14 mouse cellular contexts compared by ENCODE assay signal in the genomic region with DNA sequence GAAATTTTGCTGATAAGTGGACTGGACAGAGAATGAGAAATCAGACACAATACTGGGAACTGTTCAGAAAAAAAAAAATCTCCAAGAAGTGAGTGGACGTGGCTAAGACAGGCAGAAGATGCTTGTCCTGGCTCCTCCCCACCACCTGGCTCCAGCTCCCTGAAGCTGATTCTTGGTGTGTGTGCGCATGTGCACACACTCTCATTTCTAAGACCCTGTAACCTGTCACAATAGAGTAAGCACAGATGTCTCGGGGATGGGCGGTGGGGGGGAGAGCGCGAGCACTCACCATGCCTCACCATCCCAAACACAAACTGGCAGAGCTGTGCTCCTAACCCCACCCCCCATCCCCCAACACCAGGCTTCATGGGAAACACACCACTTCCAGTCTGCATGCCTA.
DNase-seq lines count a peak whose midpoint lies in the region; ATAC-seq and TF ChIP-seq lines count a peak whose summit lies in the region.
"Had no signal": no experiment of that assay in that cellular context is flagged by ENCODE, and none has a peak within 500 bp of the region (broad histone marks: within the 10 kb centered on the region; RNA-seq: fewer than 3 reads in every experiment).

No protein-coding gene starts in this region.

- 17% methylated on average over 6 of the region's 6 CpGs for WGBS in forebrain, postnatal 0 days
- WGBS in midbrain, embryonic 11.5 days, result 19% methylated on average over 6 of the region's 6 CpGs
- WGBS in liver, postnatal 0 days (ENCODE audit: insufficient replicate concordance), result 58% methylated on average over 6 of the region's 6 CpGs

- TF ChIP-seq EP300 in liver, postnatal 0 days (IDR thresholded peaks at IDR 0.05; ENCODE audit: low read depth), result no peak

- intact Hi-C loops in left cerebral cortex, postnatal 4 days (cut with DNase I), result no loop called here
- intact Hi-C loops in left cerebral cortex, postnatal 10 days (cut with DNase I), result no loop called here

- H3K4me3 ChIP-seq in forebrain, postnatal 0 days (ENCODE audit: low read depth, low read length), result peak overlapping the region; percentile 19; the same call in 1 of the 2 replicates
- H3K4me3 ChIP-seq in midbrain, embryonic 11.5 days (ENCODE audit: low read depth, low read length), result no peak overlapping the region
- H3K4me3 ChIP-seq in liver, postnatal 0 days (ENCODE audit: low read depth, low read length), result no peak overlapping the region
- H3K4me3 ChIP-seq: erythroblast, embryonic 14.5 days; heart, embryonic 15.5 days; limb, embryonic 15.5 days; lung, embryonic 15.5 days had no signal

- H3K27ac ChIP-seq in forebrain, postnatal 0 days (ENCODE audit: low read depth, low read length), result no peak overlapping the region
- H3K27ac ChIP-seq in midbrain, embryonic 11.5 days (ENCODE audit: low read depth, low read length), result no peak overlapping the region
- no peak overlapping the region for H3K27ac ChIP-seq in liver, postnatal 0 days (ENCODE audit: low read depth)
- H3K27ac ChIP-seq: heart, embryonic 15.5 days; lung, embryonic 15.5 days had no signal

- no peaks in the 10 kb centered on the region for H3K27me3 ChIP-seq in forebrain, postnatal 0 days (ENCODE audit: insufficient read depth, low read length)
- peaks cover 2% of the 10 kb centered on the region; the same call in 1 of the 2 replicates for H3K27me3 ChIP-seq in midbrain, embryonic 11.5 days (ENCODE audit: control insufficient read depth, insufficient read depth, low read length)
- H3K27me3 ChIP-seq in liver, postnatal 0 days (ENCODE audit: insufficient read depth, low read length), result no peaks in the 10 kb centered on the region
- H3K27me3 ChIP-seq: limb, embryonic 15.5 days had no signal

- H3K4me2 ChIP-seq in forebrain, postnatal 0 days (ENCODE audit: low read depth), result peak overlapping the region; percentile 41
- peak overlapping the region; percentile 9; the same call in 1 of the 2 replicates for H3K4me2 ChIP-seq in midbrain, embryonic 11.5 days
- H3K4me2 ChIP-seq in liver, postnatal 0 days (ENCODE audit: low read depth, low read length), result no peak overlapping the region
- H3K4me2 ChIP-seq: heart, embryonic 15.5 days; limb, embryonic 15.5 days; lung, embryonic 15.5 days had no signal

- DNase-seq in left cerebral cortex, postnatal 4 days, result peak; percentile 62
- DNase-seq in left cerebral cortex, postnatal 10 days (ENCODE audit: extremely low spot score in 1 of 2, low spot score in 2 of 2), result no peak
- peak; percentile 76 for DNase-seq in forebrain, postnatal 0 days
- no peak for DNase-seq in midbrain, embryonic 11.5 days (ENCODE audit: low spot score, missing footprints)
- no peak for DNase-seq in B cell, adult 2 months
- DNase-seq in liver, postnatal 0 days, result no peak
- no peak for DNase-seq in frontal cortex, postnatal 10 days (ENCODE audit: low spot score in 2 of 2)
- DNase-seq: gastrocnemius, postnatal 14 days; kidney, adult 11 months had no signal

- TF ChIP-seq CTCF in forebrain, postnatal 0 days (IDR thresholded peaks at IDR 0.05; ENCODE audit: low read depth), result no peak
- no peak for TF ChIP-seq CTCF in liver, postnatal 0 days (IDR thresholded peaks at IDR 0.05; ENCODE audit: low read depth)

- H3K9ac ChIP-seq in forebrain, postnatal 0 days, result no peak overlapping the region
- H3K9ac ChIP-seq in midbrain, embryonic 11.5 days (ENCODE audit: low read length), result no peak overlapping the region
- no peak overlapping the region for H3K9ac ChIP-seq in liver, postnatal 0 days (replicated peaks)
- H3K9ac ChIP-seq: heart, embryonic 15.5 days; limb, embryonic 15.5 days; lung, embryonic 15.5 days had no signal

- H3K9me3 ChIP-seq in forebrain, postnatal 0 days (ENCODE audit: low read length), result no peaks in the 10 kb centered on the region
- no peaks in the 10 kb centered on the region for H3K9me3 ChIP-seq in midbrain, embryonic 11.5 days (ENCODE audit: control insufficient read depth, low read length)
- no peaks in the 10 kb centered on the region for H3K9me3 ChIP-seq in liver, postnatal 0 days (ENCODE audit: low read length)
- H3K9me3 ChIP-seq: heart, embryonic 15.5 days; limb, embryonic 15.5 days; lung, embryonic 15.5 days had no signal

- ATAC-seq in forebrain, postnatal 0 days, result peak; percentile 85
- peak; percentile 40 for ATAC-seq in midbrain, embryonic 11.5 days (ENCODE audit: low FRiP score)
- ATAC-seq in liver, postnatal 0 days, result no peak
- ATAC-seq in CD4-positive, CD25-positive, alpha-beta regulatory T cell, adult 4 months, result no peak

- no peaks in the 10 kb centered on the region for H3K36me3 ChIP-seq in forebrain, postnatal 0 days (ENCODE audit: insufficient read depth)
- no peaks in the 10 kb centered on the region for H3K36me3 ChIP-seq in midbrain, embryonic 11.5 days (ENCODE audit: control insufficient read depth, insufficient read depth, low read length)
- no peaks in the 10 kb centered on the region for H3K36me3 ChIP-seq in liver, postnatal 0 days (replicated peaks; ENCODE audit: insufficient read depth, low read length)
- H3K36me3 ChIP-seq: heart, embryonic 15.5 days; lung, embryonic 15.5 days had no signal

- 0 out of 2 replicates have a peak, but pooled peaks cover 9% of the 10 kb centered on the region for H3K4me1 ChIP-seq in forebrain, postnatal 0 days (ENCODE audit: insufficient read depth)
- H3K4me1 ChIP-seq in midbrain, embryonic 11.5 days (ENCODE audit: control insufficient read depth, insufficient read depth, low read length), result peaks cover 50% of the 10 kb centered on the region
- no peaks in the 10 kb centered on the region for H3K4me1 ChIP-seq in liver, postnatal 0 days (ENCODE audit: insufficient read depth)

Comparison
In these comparisons a context has a peak if more than half of its experiments do, and no peak if none do; other contexts are left out.
1. DNase-seq: peak in left cerebral cortex, postnatal 4 days (single experiment) and forebrain, postnatal 0 days (single experiment); none in left cerebral cortex, postnatal 10 days (0 of 2), midbrain, embryonic 11.5 days (single experiment), B cell, adult 2 months (0 of 2), liver, postnatal 0 days (single experiment) and frontal cortex, postnatal 10 days (0 of 2).
2. ATAC-seq: peak in forebrain, postnatal 0 days (single experiment) and midbrain, embryonic 11.5 days (single experiment); none in liver, postnatal 0 days (single experiment) and CD4-positive, CD25-positive, alpha-beta regulatory T cell, adult 4 months (single experiment).